Mouse (Mus musculus): ENCODE results near the gene Ly86. TPM values are rescaled to one million over a fixed set of nuclear protein-coding genes. Genes with fewer than 3 reads are reported as not detected.

Gene Ly86
- 10.3 and 12.0 TPM in 2 replicates for polyA plus RNA-seq (2015; fragmentation: Nextera tagmentation; extraction: Ambion mirVana)

- Histone ChIP-seq H3K9ac (no peak within 1 kb of the TSS), H3K36me3 (no peaks in the 10 kb centered on the region), H3K4me2 (no peak within 1 kb of the TSS), H3K27me3 (no peaks in the 10 kb centered on the region), H3K4me3 (no peak within 1 kb of the TSS), H3K4me1 (replicated peaks) (no peaks in the 10 kb centered on the region), H3K27ac (no peak within 1 kb of the TSS), H3K9me3 (no peaks in the 10 kb centered on the region)
- ATAC-seq (ENCODE audit: low FRiP score), result no peak
- 91% methylated on average over 28 of the region's 28 CpGs for WGBS
Measured at GRCm38 (mm10) chr13:37344909-37345772, at the start of gene Ly86. TSS of gene Ly86 (plus strand) at chr13:37345208.

- H3K4me3 ChIP-seq, result no peak overlapping the region
- no peaks in the 10 kb centered on the region for H3K36me3 ChIP-seq
- no peak overlapping the region for H3K4me2 ChIP-seq
- H3K27me3 ChIP-seq, result no peaks in the 10 kb centered on the region
- 0 out of 2 replicates have a peak, but pooled peaks cover 1% of the 10 kb centered on the region for H3K9me3 ChIP-seq
- no peak overlapping the region for H3K27ac ChIP-seq
- 75% methylated on average over 5 of the region's 5 CpGs for WGBS
- no peak for ATAC-seq (ENCODE audit: low FRiP score)
- no peaks in the 10 kb centered on the region for H3K4me1 ChIP-seq (replicated peaks)
- H3K9ac ChIP-seq, result no peak overlapping the region
Measured at GRCm38 (mm10) chr13:37297886-37298285, 47.1 kb upstream of the Ly86 start.

- no peak overlapping the region for H3K4me3 ChIP-seq
- no peak for ATAC-seq (ENCODE audit: low FRiP score)
- H3K27me3 ChIP-seq, result no peaks in the 10 kb centered on the region
- H3K9ac ChIP-seq, result no peak overlapping the region
- H3K36me3 ChIP-seq, result no peaks in the 10 kb centered on the region
- no peak overlapping the region for H3K27ac ChIP-seq
- no peaks in the 10 kb centered on the region for H3K9me3 ChIP-seq
- no peak overlapping the region for H3K4me2 ChIP-seq
- no peaks in the 10 kb centered on the region for H3K4me1 ChIP-seq (replicated peaks)
- 33% methylated on average over 1 of the region's 1 CpGs for WGBS
Measured at GRCm38 (mm10) chr13:37298856-37299255, 46.2 kb upstream of the Ly86 start.

- Histone ChIP-seq H3K9ac (no peak overlapping the region), H3K9me3 (no peaks in the 10 kb centered on the region), H3K27me3 (no peaks in the 10 kb centered on the region), H3K4me2 (no peak overlapping the region), H3K4me3 (no peak overlapping the region), H3K4me1 (replicated peaks) (no peaks in the 10 kb centered on the region), H3K27ac (no peak overlapping the region), H3K36me3 (no peaks in the 10 kb centered on the region)
- 58% methylated on average over 5 of the region's 5 CpGs for WGBS
- no peak for ATAC-seq (ENCODE audit: low FRiP score)
Measured at GRCm38 (mm10) chr13:37302877-37303276, 42.1 kb upstream of the Ly86 start.

- Histone ChIP-seq H3K27ac (no peak overlapping the region), H3K36me3 (no peaks in the 10 kb centered on the region), H3K9me3 (no peaks in the 10 kb centered on the region), H3K27me3 (no peaks in the 10 kb centered on the region), H3K9ac (no peak overlapping the region), H3K4me1 (replicated peaks) (peaks cover 17% of the 10 kb centered on the region), H3K4me2 (no peak overlapping the region), H3K4me3 (no peak overlapping the region)
- WGBS, result 84% methylated on average over 4 of the region's 4 CpGs
- ATAC-seq (ENCODE audit: low FRiP score), result no peak
Measured at GRCm38 (mm10) chr13:37308006-37308405, 37.0 kb upstream of the Ly86 start.

DNA sequence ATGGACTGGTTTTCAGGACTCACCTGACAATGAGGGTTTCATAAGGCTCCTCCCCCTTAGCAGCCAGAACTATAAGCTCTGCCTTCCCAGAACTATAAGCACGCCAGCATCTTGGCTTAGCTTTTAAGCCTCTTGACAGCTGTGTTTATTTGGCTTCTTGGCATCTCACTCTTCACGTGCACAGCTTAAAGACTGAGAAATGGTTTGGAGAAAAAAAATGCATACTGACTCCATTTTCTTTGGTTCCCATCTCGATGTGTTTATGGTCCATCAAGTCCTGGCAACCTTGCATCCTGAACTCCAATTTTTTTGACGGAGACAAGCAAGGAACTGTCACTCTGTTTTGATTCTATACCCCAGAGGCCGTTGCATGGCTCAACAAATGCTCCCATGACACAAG is 35.7 kb upstream of the Ly86 start:
- 69% methylated on average over 5 of the region's 5 CpGs for WGBS
- no peak overlapping the region for H3K4me2 ChIP-seq
- H3K4me1 ChIP-seq (replicated peaks), result peaks cover 20% of the 10 kb centered on the region
- H3K9ac ChIP-seq, result no peak overlapping the region
- no peaks in the 10 kb centered on the region for H3K36me3 ChIP-seq
- H3K27me3 ChIP-seq, result 0 out of 2 replicates have a peak, but pooled peaks cover 7% of the 10 kb centered on the region
- no peak overlapping the region for H3K27ac ChIP-seq
- no peak for ATAC-seq (ENCODE audit: low FRiP score)
- H3K9me3 ChIP-seq, result no peaks in the 10 kb centered on the region
- no peak overlapping the region for H3K4me3 ChIP-seq

GRCm38 (mm10) chr13:37310331-37310730 is 34.7 kb upstream of the Ly86 start:
- no peak for ATAC-seq (ENCODE audit: low FRiP score)
- peaks cover 20% of the 10 kb centered on the region for H3K4me1 ChIP-seq (replicated peaks)
- H3K27ac ChIP-seq, result peak overlapping the region; percentile 30; the same call in 1 of the 2 replicates
- H3K9me3 ChIP-seq, result no peaks in the 10 kb centered on the region
- no peak overlapping the region for H3K4me2 ChIP-seq
- no peaks in the 10 kb centered on the region for H3K36me3 ChIP-seq
- H3K27me3 ChIP-seq, result 0 out of 2 replicates have a peak, but pooled peaks cover 8% of the 10 kb centered on the region
- WGBS, result 60% methylated on average over 8 of the region's 8 CpGs
- no peak overlapping the region for H3K4me3 ChIP-seq
- no peak overlapping the region for H3K9ac ChIP-seq

- Histone ChIP-seq H3K27me3 (0 out of 2 replicates have a peak, but pooled peaks cover 8% of the 10 kb centered on the region), H3K4me2 (peak overlapping the region; percentile 69), H3K9me3 (no peaks in the 10 kb centered on the region), H3K36me3 (no peaks in the 10 kb centered on the region), H3K27ac (peak overlapping the region; percentile 90), H3K4me1 (replicated peaks) (peaks cover 20% of the 10 kb centered on the region), H3K4me3 (peak overlapping the region; percentile 35), H3K9ac (peak overlapping the region; percentile 73)
- ATAC-seq (ENCODE audit: low FRiP score), result peak; percentile 70
- WGBS, result 11% methylated on average over 27 of the region's 27 CpGs
Measured at GRCm38 (mm10) chr13:37311555-37312221, 33.3 kb upstream of the Ly86 start.

DNA sequence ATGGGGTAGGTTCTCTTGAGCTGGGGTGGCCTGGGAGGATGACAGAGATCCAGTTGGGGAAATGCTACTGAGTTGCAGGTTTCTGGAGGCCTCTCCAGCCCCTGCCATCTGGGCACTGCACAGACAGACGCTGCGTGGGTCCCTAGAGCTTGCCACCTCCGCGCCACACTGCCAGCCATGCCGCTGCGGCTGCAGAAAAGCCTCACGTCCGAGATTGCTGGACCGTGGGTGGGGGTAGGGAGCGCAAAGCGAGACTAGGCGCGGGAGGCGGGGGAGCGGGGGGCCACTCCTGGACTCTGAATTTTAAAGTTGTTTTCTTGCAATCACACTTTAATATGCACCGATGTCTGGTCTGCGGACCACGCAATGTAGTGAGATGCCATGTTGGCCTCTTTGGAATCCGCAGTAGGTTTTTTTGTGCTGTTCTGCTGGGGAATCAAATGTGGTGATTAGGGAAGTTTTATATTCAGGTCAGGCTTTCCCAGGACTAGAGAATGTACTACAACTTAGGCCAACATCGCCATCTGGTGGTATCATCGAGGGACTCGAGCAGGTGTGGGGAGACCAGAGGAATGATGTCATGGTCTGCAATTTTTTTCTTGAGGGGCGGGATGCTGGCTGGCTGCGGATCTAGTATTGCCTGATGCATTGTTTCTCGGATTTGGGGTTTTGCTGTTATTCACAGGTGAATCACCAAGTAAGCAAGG is 32.6 kb upstream of the Ly86 start:
- Histone ChIP-seq H3K4me2 (peak overlapping the region; percentile 69), H3K4me1 (replicated peaks) (peaks cover 20% of the 10 kb centered on the region), H3K4me3 (peak overlapping the region; percentile 35), H3K27ac (peak overlapping the region; percentile 90), H3K27me3 (0 out of 2 replicates have a peak, but pooled peaks cover 8% of the 10 kb centered on the region), H3K9ac (peak overlapping the region; percentile 73), H3K9me3 (no peaks in the 10 kb centered on the region), H3K36me3 (no peaks in the 10 kb centered on the region)
- peak; percentile 97 for ATAC-seq (ENCODE audit: low FRiP score)
- 3% methylated on average over 25 of the region's 25 CpGs for WGBS

DNA sequence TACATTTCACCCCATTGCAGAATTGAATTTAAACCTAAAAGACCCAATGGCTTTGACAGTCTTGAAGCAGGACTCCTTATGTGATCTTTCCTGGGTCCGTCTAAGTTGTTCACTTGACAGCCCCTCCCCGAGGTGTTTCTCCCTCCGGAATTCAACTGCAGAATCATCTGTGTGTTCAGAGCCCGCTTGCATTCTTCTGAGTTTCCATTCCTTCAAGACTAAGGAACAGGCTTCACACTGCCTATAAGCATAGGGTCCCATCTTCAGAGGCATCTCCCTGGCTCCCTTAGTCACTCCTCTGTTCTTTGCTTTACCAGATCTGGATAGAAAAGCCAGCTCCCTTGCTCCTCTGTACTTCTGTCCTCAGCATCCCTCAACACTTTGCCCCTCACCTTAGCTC is 32.1 kb upstream of the Ly86 start:
- H3K36me3 ChIP-seq, result no peaks in the 10 kb centered on the region
- H3K4me1 ChIP-seq (replicated peaks), result peaks cover 20% of the 10 kb centered on the region
- 21% methylated on average over 4 of the region's 4 CpGs for WGBS
- no peaks in the 10 kb centered on the region for H3K9me3 ChIP-seq
- H3K4me3 ChIP-seq, result no peak overlapping the region
- H3K4me2 ChIP-seq, result peak overlapping the region; percentile 69; the same call in 1 of the 2 replicates
- peak overlapping the region; percentile 35; the same call in 1 of the 2 replicates for H3K27ac ChIP-seq
- H3K9ac ChIP-seq, result peak overlapping the region; percentile 56
- ATAC-seq (ENCODE audit: low FRiP score), result peak; percentile 18
- H3K27me3 ChIP-seq, result 0 out of 2 replicates have a peak, but pooled peaks cover 8% of the 10 kb centered on the region

DNA sequence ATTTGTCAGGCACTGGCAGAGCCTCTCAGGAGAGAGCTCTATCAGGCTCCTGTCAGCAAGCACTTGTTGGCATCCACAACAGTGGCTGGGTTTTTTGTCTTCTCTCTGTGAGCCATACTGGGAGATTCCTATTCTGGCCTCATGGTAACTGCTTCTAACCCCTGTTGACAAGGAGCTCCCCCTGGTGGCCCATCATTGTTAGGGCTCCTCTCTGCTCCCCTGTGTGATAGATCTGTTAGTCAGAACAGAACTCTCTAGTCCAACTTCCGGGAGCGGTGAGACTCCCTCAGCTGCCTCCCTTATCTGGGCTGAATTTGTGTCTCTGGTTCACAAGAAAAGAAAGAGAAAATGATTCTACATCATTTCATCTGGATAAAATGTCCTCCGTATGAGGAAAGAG is 19.5 kb upstream of the Ly86 start:
- Histone ChIP-seq H3K36me3 (no peaks in the 10 kb centered on the region), H3K27me3 (no peaks in the 10 kb centered on the region), H3K9me3 (no peaks in the 10 kb centered on the region), H3K4me1 (replicated peaks) (no peaks in the 10 kb centered on the region), H3K27ac (no peak overlapping the region), H3K4me3 (no peak overlapping the region), H3K4me2 (no peak overlapping the region), H3K9ac (no peak overlapping the region)
- no peak for ATAC-seq (ENCODE audit: low FRiP score)
- WGBS, result 87% methylated on average over 3 of the region's 3 CpGs

DNA sequence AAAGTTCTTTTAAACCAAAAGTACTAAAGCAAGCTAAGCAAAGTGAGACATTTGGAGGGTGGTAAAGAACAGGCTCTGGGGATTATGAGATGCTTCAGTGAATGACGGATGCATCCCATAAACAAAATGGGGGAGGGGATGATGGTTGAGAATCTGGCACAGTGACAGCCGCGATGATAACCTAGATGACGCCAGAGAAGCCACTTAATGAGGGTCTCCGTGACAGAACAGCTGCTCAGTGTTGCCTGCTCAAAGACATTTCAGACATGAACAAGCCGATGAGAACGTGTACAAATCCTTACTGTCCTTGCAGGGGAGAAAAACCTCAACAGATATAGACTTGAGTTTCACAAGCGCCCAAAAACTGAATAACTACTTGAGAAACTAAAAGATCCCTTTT is 15.3 kb upstream of the Ly86 start:
- Histone ChIP-seq H3K4me3 (no peak overlapping the region), H3K27ac (no peak overlapping the region), H3K36me3 (no peaks in the 10 kb centered on the region), H3K9me3 (no peaks in the 10 kb centered on the region), H3K4me2 (no peak overlapping the region), H3K9ac (no peak overlapping the region), H3K4me1 (replicated peaks) (no peaks in the 10 kb centered on the region), H3K27me3 (no peaks in the 10 kb centered on the region)
- WGBS, result 74% methylated on average over 8 of the region's 8 CpGs
- ATAC-seq (ENCODE audit: low FRiP score), result no peak

Data from hindbrain, embryonic 13.5 days (tissue).